Mouse (Mus musculus) forebrain, embryonic 10.5 days (tissue): ENCODE data around the gene Tmem11. TPM values are rescaled to one million over a fixed set of nuclear protein-coding genes. Genes with fewer than 3 reads are reported as not detected.

Source experiments
- polyA plus RNA-seq: library from polyadenylated mRNA; unstranded; fragments of >200 nt; fragmentation: Nextera tagmentation; extraction: Ambion mirVana; gene quantifications from 2 replicates; pipeline ENCODE4 v1.2.1, GENCODE M21; 2016

The Tmem11 gene
- polyA plus RNA-seq, 1 experiment from 2014 or later = 76.2 TPM

Other genes starting within 250 kb of the Tmem11 start
- 144 and 148 TPM in 2 replicates for gene Llgl1, start 179.5 kb downstream of the Tmem11 start, polyA plus RNA-seq
- 77.6 and 84.1 TPM in 2 replicates for gene Flii, start 152.0 kb downstream of the Tmem11 start, polyA plus RNA-seq
- 13.5 and 14.5 TPM in 2 replicates for gene Mief2, start 150.9 kb downstream of the Tmem11 start, polyA plus RNA-seq
- gene Top3a, start 101.9 kb downstream of the Tmem11 start, polyA plus RNA-seq = 28.3 and 28.9 TPM in 2 replicates
- gene Smcr8, start 101.7 kb downstream of the Tmem11 start, polyA plus RNA-seq = 9.2 and 10.0 TPM in 2 replicates
- gene Shmt1, start 67.6 kb downstream of the Tmem11 start, polyA plus RNA-seq = 113 TPM in 2 replicates
- gene Dhrs7b, start 48.6 kb downstream of the Tmem11 start, polyA plus RNA-seq = 31.1 and 32.2 TPM in 2 replicates
- 20.1 and 23.0 TPM in 2 replicates for gene Natd1, start 35.5 kb upstream of the Tmem11 start, polyA plus RNA-seq
- 67.0 and 73.2 TPM in 2 replicates for gene Map2k3, start 52.8 kb upstream of the Tmem11 start, polyA plus RNA-seq
- gene Kcnj12, start 143.3 kb upstream of the Tmem11 start, polyA plus RNA-seq = 0.20 and 0.43 TPM in 2 replicates
- gene Tnfrsf13b, start 247.5 kb upstream of the Tmem11 start, polyA plus RNA-seq = 0.63 and 1.3 TPM in 2 replicates